Mouse (Mus musculus): ENCODE measurements around the gene Ust. TPM values are rescaled to one million over a fixed set of nuclear protein-coding genes. Genes with fewer than 3 reads are reported as not detected.

Gene Ust
- total and polyA plus RNA-seq, 3 experiments = not detected

- no peaks in the 10 kb centered on the region for H3K27me3 ChIP-seq (replicated peaks)
- no peak overlapping the region for H3K4me3 ChIP-seq (replicated peaks in 1 of 3; ENCODE audit: low read depth in 2 of 3, low read length in 2 of 3, poor library complexity in 1 of 3)
- no peaks in the 10 kb centered on the region for H3K9me3 ChIP-seq (replicated peaks; ENCODE audit: low read length)
- DNase-seq (ENCODE audit: extremely low read depth) = no peak
- peaks cover 9% of the 10 kb centered on the region in 2 experiments for H3K4me1 ChIP-seq (ENCODE audit: control insufficient read depth in 1 of 2, insufficient read depth in 2 of 2)
- H3K9ac ChIP-seq (ENCODE audit: insufficient read depth, low read depth) = no peak overlapping the region
- in situ Hi-C loops (cut with MboI; ENCODE audit: low pct_ligation_motif_present, low pct_unique_long_range_greater_than_20kb, low sequenced_read_pairs) = no loop called here
- H3K79me2 ChIP-seq (replicated peaks; ENCODE audit: control insufficient read depth, extremely low read depth, insufficient read depth, poor library complexity, severe bottlenecking) = no peaks in the 10 kb centered on the region
- no peak overlapping the region for H3K4me2 ChIP-seq (ENCODE audit: insufficient read depth, low read depth, poor library complexity, severe bottlenecking)
- TF ChIP-seq MYC (IDR thresholded peaks at IDR 0.05; ENCODE audit: low read depth, low read length) (no peak), ETS1 (conservative IDR thresholded peaks at IDR 0.05; ENCODE audit: low read depth, low read length) (no peak), SMC3 (IDR thresholded peaks at IDR 0.05; ENCODE audit: low read depth, low read length) (no peak), NELFE (IDR thresholded peaks at IDR 0.05; ENCODE audit: low read depth, low read length) (no peak), RAD21 (IDR thresholded peaks at IDR 0.05; ENCODE audit: low read depth, low read length) (no peak), BHLHE40 (IDR thresholded peaks at IDR 0.05; ENCODE audit: low read depth, low read length) (no peak), GABPA (IDR thresholded peaks at IDR 0.05; ENCODE audit: insufficient replicate concordance, low read depth, low read length) (no peak), HCFC1 (IDR thresholded peaks at IDR 0.05; ENCODE audit: low read depth, low read length) (no peak)
- no peak overlapping the region for H3K27ac ChIP-seq (ENCODE audit: insufficient read depth, low read depth)
- dilution Hi-C loops (cut with MboI; ENCODE audit: extremely low pct_ligation_motif_present, extremely low pct_unique_long_range_greater_than_20kb, low sequenced_read_pairs) = no loop called here
- H3K36me3 ChIP-seq (replicated peaks in 1 of 2; ENCODE audit: control insufficient read depth in 1 of 2, insufficient read depth in 1 of 2, low read length in 1 of 2) = no peaks in the 10 kb centered on the region
These were observed 182.0 kb downstream of the Ust start for GRCm38 (mm10) chr10:8336601-8337000.

- no peaks in the 10 kb centered on the region for H3K36me3 ChIP-seq (replicated peaks in 1 of 2; ENCODE audit: control insufficient read depth in 1 of 2, insufficient read depth in 1 of 2, low read length in 1 of 2)
- no peak overlapping the region for H3K4me2 ChIP-seq (ENCODE audit: insufficient read depth, low read depth, poor library complexity, severe bottlenecking)
- H3K9ac ChIP-seq (ENCODE audit: insufficient read depth, low read depth) = no peak overlapping the region
- in situ Hi-C loops (cut with MboI; ENCODE audit: low pct_ligation_motif_present, low pct_unique_long_range_greater_than_20kb, low sequenced_read_pairs) = no loop called here
- no peaks in the 10 kb centered on the region for H3K27me3 ChIP-seq (replicated peaks)
- H3K27ac ChIP-seq (ENCODE audit: insufficient read depth, low read depth) = no peak overlapping the region
- H3K79me2 ChIP-seq (replicated peaks; ENCODE audit: control insufficient read depth, extremely low read depth, insufficient read depth, poor library complexity, severe bottlenecking) = no peaks in the 10 kb centered on the region
- peaks cover 8% of the 10 kb centered on the region for H3K9me3 ChIP-seq (replicated peaks; ENCODE audit: low read length)
- no peak for DNase-seq (ENCODE audit: extremely low read depth)
- TF ChIP-seq EP300 (IDR thresholded peaks at IDR 0.05; ENCODE audit: low read length) (no peak), KAT2A (IDR thresholded peaks at IDR 0.05; ENCODE audit: insufficient replicate concordance, low read length) (no peak), RAD21 (IDR thresholded peaks at IDR 0.05; ENCODE audit: low read depth, low read length) (no peak), NELFE (IDR thresholded peaks at IDR 0.05; ENCODE audit: low read depth, low read length) (no peak), MAZ (IDR thresholded peaks at IDR 0.05; ENCODE audit: low read depth, low read length) (no peak), CHD2 (IDR thresholded peaks at IDR 0.05; ENCODE audit: low read length) (no peak), E2F4 (IDR thresholded peaks at IDR 0.05; ENCODE audit: insufficient replicate concordance, low read depth, low read length) (no peak), ZC3H11A (IDR thresholded peaks at IDR 0.05; ENCODE audit: low read depth, low read length) (no peak), MXI1 (IDR thresholded peaks at IDR 0.05; ENCODE audit: low read depth, low read length) (no peak), SIN3A (IDR thresholded peaks at IDR 0.05; ENCODE audit: low read length) (no peak), HCFC1 (IDR thresholded peaks at IDR 0.05; ENCODE audit: low read depth, low read length) (no peak), POLR2A (IDR thresholded peaks at IDR 0.05; ENCODE audit: low read depth, low read length) (no peak)
- dilution Hi-C loops (cut with MboI; ENCODE audit: extremely low pct_ligation_motif_present, extremely low pct_unique_long_range_greater_than_20kb, low sequenced_read_pairs) = no loop called here
- no peak overlapping the region for H3K4me3 ChIP-seq (replicated peaks in 1 of 3; ENCODE audit: low read depth in 2 of 3, low read length in 2 of 3, poor library complexity in 1 of 3)
- peaks cover 0 to 3% of the 10 kb centered on the region in 2 experiments; a peak in 1 of 4 replicates for H3K4me1 ChIP-seq (ENCODE audit: control insufficient read depth in 1 of 2, insufficient read depth in 2 of 2)
These were observed 187.7 kb downstream of the Ust start for GRCm38 (mm10) chr10:8330958-8331357.

Measured in CH12.LX (cell line).